Mouse (Mus musculus): ENCODE measurements around the gene Ptpn7. TPM values are rescaled to one million over a fixed set of nuclear protein-coding genes. Genes with fewer than 3 reads are reported as not detected.

The Ptpn7 gene
- total and polyA plus RNA-seq, 3 experiments = 61.4 to 81.9 (median 81.9) TPM

DNA sequence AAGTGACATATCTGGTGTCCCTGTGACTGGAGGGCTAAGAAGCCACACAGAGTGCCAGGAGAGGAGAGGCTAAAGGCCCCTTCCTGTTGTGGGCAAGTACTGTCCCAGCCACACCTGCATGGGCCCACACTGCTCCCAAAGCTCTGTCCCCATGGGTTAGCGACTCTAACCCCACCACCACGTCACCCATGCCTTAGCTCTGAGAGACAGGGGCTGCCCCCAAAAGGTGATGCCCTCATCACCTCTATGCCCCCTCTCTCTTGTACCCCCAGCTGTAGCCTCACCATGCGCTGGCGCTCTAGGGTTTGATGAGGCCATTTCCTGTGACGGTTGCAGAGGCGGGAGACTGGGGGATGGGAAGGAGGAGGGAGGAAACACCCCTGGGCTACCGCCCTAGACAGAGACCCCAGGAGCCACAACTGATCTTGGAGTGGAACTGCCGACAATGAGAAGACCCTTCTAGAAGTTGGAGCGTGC lies 431 bp downstream of the Ptpn7 start:
- H3K9me3 ChIP-seq (replicated peaks; ENCODE audit: low read length) = no peaks in the 10 kb centered on the region
- peaks cover 15% of the 10 kb centered on the region for H3K79me2 ChIP-seq (replicated peaks; ENCODE audit: control insufficient read depth, extremely low read depth, insufficient read depth, poor library complexity, severe bottlenecking)
- peak overlapping the region; percentile 94 for H3K9ac ChIP-seq (ENCODE audit: insufficient read depth, low read depth)
- H3K27ac ChIP-seq (ENCODE audit: insufficient read depth, low read depth) = peak overlapping the region; percentile 96
- H3K4me1 ChIP-seq (ENCODE audit: control insufficient read depth in 1 of 2, insufficient read depth in 2 of 2) = peaks cover 19 to 72% of the 10 kb centered on the region in 2 experiments
- H3K27me3 ChIP-seq (replicated peaks) = no peaks in the 10 kb centered on the region
- TF ChIP-seq ZMIZ1 (IDR thresholded peaks at IDR 0.05; ENCODE audit: low read depth, low read length) = 0 out of 2 replicates have a peak, but pooled peaks have one; percentile 42
- TF ChIP-seq MYC (IDR thresholded peaks at IDR 0.05; ENCODE audit: low read depth, low read length) = peak; percentile 87
- no peak for TF ChIP-seq JUND (conservative IDR thresholded peaks at IDR 0.05; ENCODE audit: low read depth, low read length)
- no peak for TF ChIP-seq PAX5 (IDR thresholded peaks at IDR 0.05; ENCODE audit: low read length)
- peak; percentile 84 for TF ChIP-seq MAZ (IDR thresholded peaks at IDR 0.05; ENCODE audit: low read depth, low read length)
- TF ChIP-seq POLR2A (IDR thresholded peaks at IDR 0.05; ENCODE audit: low read depth, low read length) = peak; percentile 68
- TF ChIP-seq MEF2A (IDR thresholded peaks at IDR 0.05; ENCODE audit: borderline replicate concordance, low read depth, low read length) = peak; percentile 17; the same call in 1 of the 2 replicates
- peak; percentile 61 for TF ChIP-seq EP300 (IDR thresholded peaks at IDR 0.05; ENCODE audit: low read length)
- TF ChIP-seq RAD21 (IDR thresholded peaks at IDR 0.05; ENCODE audit: low read depth, low read length) = no peak
- TF ChIP-seq HCFC1 (IDR thresholded peaks at IDR 0.05; ENCODE audit: low read depth, low read length) = peak; percentile 71
- TF ChIP-seq NELFE (IDR thresholded peaks at IDR 0.05; ENCODE audit: low read depth, low read length) = peak; percentile 72
- peak; percentile 55; the same call in 1 of the 2 replicates for TF ChIP-seq KAT2A (IDR thresholded peaks at IDR 0.05; ENCODE audit: insufficient replicate concordance, low read length)
- no peak for TF ChIP-seq MAFK (IDR thresholded peaks at IDR 0.05; ENCODE audit: insufficient replicate concordance, low read length)
- peak; percentile 84 for TF ChIP-seq SIN3A (IDR thresholded peaks at IDR 0.05; ENCODE audit: low read length)
- TF ChIP-seq NRF1 (IDR thresholded peaks at IDR 0.05; ENCODE audit: low read depth, low read length) = peak; percentile 65
- TF ChIP-seq E2F4 (IDR thresholded peaks at IDR 0.05; ENCODE audit: insufficient replicate concordance, low read depth, low read length) = peak; percentile 77; the same call in 1 of the 2 replicates
- TF ChIP-seq TCF12 (IDR thresholded peaks at IDR 0.05; ENCODE audit: low read depth, low read length) = peak; percentile 71
- no peak for TF ChIP-seq UBTF (IDR thresholded peaks at IDR 0.05; ENCODE audit: low read depth, low read length)
- peak; percentile 72 for TF ChIP-seq TBP (conservative IDR thresholded peaks at IDR 0.05; ENCODE audit: low read depth, low read length)
- peak; percentile 69; the same call in 1 of the 2 replicates for TF ChIP-seq ELF1 (IDR thresholded peaks at IDR 0.05; ENCODE audit: low read depth, low read length)
- peak; percentile 87 for TF ChIP-seq ETS1 (conservative IDR thresholded peaks at IDR 0.05; ENCODE audit: low read depth, low read length)
- peak in 1 of 2 experiments; percentile 14; a peak in 1 of 4 replicates for TF ChIP-seq CTCF (conservative IDR thresholded peaks at IDR 0.05 in 1 of 2, IDR thresholded peaks at IDR 0.05 in 1 of 2; ENCODE audit: low read depth in 2 of 2, low read length in 2 of 2)
- peak; percentile 63; the same call in 1 of the 2 replicates for TF ChIP-seq IRF4 (IDR thresholded peaks at IDR 0.05; ENCODE audit: low read depth, low read length)
- TF ChIP-seq MXI1 (IDR thresholded peaks at IDR 0.05; ENCODE audit: low read depth, low read length) = peak; percentile 69; the same call in 1 of the 2 replicates
- peak; percentile 68; the same call in 1 of the 2 replicates for TF ChIP-seq RCOR1 (conservative IDR thresholded peaks at IDR 0.05; ENCODE audit: low read depth, low read length)
- no peak for TF ChIP-seq USF2 (conservative IDR thresholded peaks at IDR 0.05; ENCODE audit: low read depth, low read length)
- peak; percentile 59; the same call in 1 of the 2 replicates for TF ChIP-seq BHLHE40 (IDR thresholded peaks at IDR 0.05; ENCODE audit: low read depth, low read length)
- peak; percentile 87 for TF ChIP-seq MAX (IDR thresholded peaks at IDR 0.05; ENCODE audit: low read length)
- TF ChIP-seq CHD2 (IDR thresholded peaks at IDR 0.05; ENCODE audit: low read length) = peak; percentile 94
- peak; percentile 4; the same call in 1 of the 2 replicates for TF ChIP-seq JUN (IDR thresholded peaks at IDR 0.05; ENCODE audit: insufficient read depth, low read depth, low read length)
- TF ChIP-seq POLR2AphosphoS2 (IDR thresholded peaks at IDR 0.05; ENCODE audit: low read depth, low read length) = no peak
- DNase-seq (ENCODE audit: extremely low read depth) = peak; percentile 91
- dilution Hi-C loops (cut with MboI; ENCODE audit: extremely low pct_ligation_motif_present, extremely low pct_unique_long_range_greater_than_20kb, low sequenced_read_pairs) = no loop called here
- H3K4me3 ChIP-seq (replicated peaks in 1 of 3; ENCODE audit: low read depth in 2 of 3, low read length in 2 of 3, poor library complexity in 1 of 3) = peak overlapping the region; percentile 65 to 75 (median 69)
- peak overlapping the region; percentile 88 for H3K4me2 ChIP-seq (ENCODE audit: insufficient read depth, low read depth, poor library complexity, severe bottlenecking)
- H3K36me3 ChIP-seq (replicated peaks in 1 of 2; ENCODE audit: control insufficient read depth in 1 of 2, insufficient read depth in 1 of 2, low read length in 1 of 2) = peaks cover 29 to 38% of the 10 kb centered on the region in 2 experiments
- in situ Hi-C loops (cut with MboI; ENCODE audit: low pct_ligation_motif_present, low pct_unique_long_range_greater_than_20kb, low sequenced_read_pairs) = no loop called here

Measured in CH12.LX (cell line).